Mouse (Mus musculus) kidney, embryonic 16.5 days (tissue): Measurements from ENCODE around the gene Ckmt2. TPM values are rescaled to one million over a fixed set of nuclear protein-coding genes. Genes with fewer than 3 reads are reported as not detected.

ENCODE experiments used
- ATAC-seq: fragments of 200-750 bp; cut with Nextera tagmentation; 2 replicates; pipeline ENCODE4 v1.8.0; 2017; ENCODE audit warnings: moderate TSS enrichment; ENCODE audit not compliant: low FRiP score, low TSS enrichment
- H3K27ac ChIP-seq: fragments of 300-500 bp; sonication (generic); 2 replicates; pipeline ENCODE4 v1.5.1; 2014; ENCODE audit warnings: low read length
- H3K27me3 ChIP-seq: fragments of 300-500 bp; sonication (generic); 2 replicates; pipeline ENCODE4 v1.6.1; 2014; ENCODE audit warnings: low read length, control low read depth, mixed read lengths; ENCODE audit not compliant: insufficient read depth
- H3K36me3 ChIP-seq: fragments of 300-500 bp; sonication (generic); 2 replicates; pipeline ENCODE4 v1.6.1; 2014; ENCODE audit warnings: low read length, control low read depth, mixed read lengths; ENCODE audit not compliant: insufficient read depth
- H3K4me1 ChIP-seq: fragments of 300-500 bp; sonication (generic); 2 replicates; pipeline ENCODE4 v1.6.1; 2014; ENCODE audit warnings: low read length, control low read depth, mixed read lengths; ENCODE audit not compliant: insufficient read depth
- H3K4me2 ChIP-seq: fragments of 300-500 bp; sonication (generic); replicated peaks from 2 replicates; pipeline ENCODE4 v1.6.1; 2014; ENCODE audit warnings: low read depth, low read length
- H3K4me3 ChIP-seq: fragments of 300-500 bp; sonication (generic); 2 replicates; pipeline ENCODE4 v1.5.1; 2014; ENCODE audit warnings: mild to moderate bottlenecking, low read length
- H3K9ac ChIP-seq: fragments of 300-500 bp; sonication (generic); replicated peaks from 2 replicates; pipeline ENCODE4 v1.6.1; 2014; ENCODE audit warnings: low read length
- H3K9me3 ChIP-seq: fragments of 300-500 bp; sonication (generic); 2 replicates; pipeline ENCODE4 v1.6.1; 2016; ENCODE audit warnings: low read length, control low read depth
- WGBS: fragments of 180-500 bp; shearing (Covaris S2); extraction: QIAGEN DNeasy Blood & Tissue Kit; methylation state at CpG from one replicate; pipeline ENCODE4 v1.1.7; 2014; 5-methylcytosine and 5-hydroxymethylcytosine counted together
- polyA plus RNA-seq: library from polyadenylated mRNA; unstranded; fragments of >200 nt; fragmentation: Nextera tagmentation; extraction: Ambion mirVana; gene quantifications from 2 replicates; pipeline ENCODE4 v1.2.1, GENCODE M21; 2015

Gene Ckmt2
- 0.37 and 0.46 TPM in 2 replicates for polyA plus RNA-seq

DNA sequence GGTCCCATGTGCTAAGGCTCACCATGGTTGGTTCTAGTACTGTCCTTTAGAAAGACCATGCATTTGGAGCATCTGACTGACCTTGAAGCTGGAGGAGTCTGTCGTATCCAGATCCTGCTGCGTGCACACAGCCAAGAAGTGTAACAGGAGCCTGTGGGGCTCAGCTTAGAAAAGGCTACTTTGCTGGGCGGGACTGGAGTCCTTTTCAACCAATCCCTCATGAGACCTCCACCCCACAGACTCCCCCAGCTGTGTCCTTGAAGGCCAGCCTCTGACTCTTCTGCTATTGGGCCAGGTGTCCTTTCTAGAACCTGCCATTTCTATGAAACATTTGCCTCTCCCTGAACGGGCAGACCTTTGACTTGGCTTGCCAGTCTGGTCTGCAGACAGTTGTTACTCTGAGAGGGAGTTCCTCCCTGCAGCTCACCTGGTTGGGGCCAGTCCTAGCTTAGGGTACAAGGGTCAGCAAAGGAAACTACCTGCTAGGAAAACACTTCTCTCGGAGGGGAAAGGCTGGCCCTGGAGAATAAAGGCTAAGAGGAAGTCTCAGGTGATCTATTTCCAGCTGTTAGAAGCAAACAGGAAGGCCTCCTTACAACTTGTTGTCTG lies at the start of gene Ckmt2:
Gene Ckmt2 (minus strand): TSS at position 145 of the 609 bp plus-strand sequence.
- H3K9ac ChIP-seq, result no peak within 1 kb of the TSS
- H3K36me3 ChIP-seq, result no peaks in the 10 kb centered on the region
- no peak within 1 kb of the TSS for H3K4me2 ChIP-seq
- H3K4me3 ChIP-seq, result no peak within 1 kb of the TSS
- no peaks in the 10 kb centered on the region for H3K4me1 ChIP-seq
- 52% methylated on average over 5 of the region's 5 CpGs for WGBS
- H3K9me3 ChIP-seq, result no peaks in the 10 kb centered on the region
- no peak for ATAC-seq
- no peaks in the 10 kb centered on the region for H3K27me3 ChIP-seq
- H3K27ac ChIP-seq, result no peak within 1 kb of the TSS

DNA sequence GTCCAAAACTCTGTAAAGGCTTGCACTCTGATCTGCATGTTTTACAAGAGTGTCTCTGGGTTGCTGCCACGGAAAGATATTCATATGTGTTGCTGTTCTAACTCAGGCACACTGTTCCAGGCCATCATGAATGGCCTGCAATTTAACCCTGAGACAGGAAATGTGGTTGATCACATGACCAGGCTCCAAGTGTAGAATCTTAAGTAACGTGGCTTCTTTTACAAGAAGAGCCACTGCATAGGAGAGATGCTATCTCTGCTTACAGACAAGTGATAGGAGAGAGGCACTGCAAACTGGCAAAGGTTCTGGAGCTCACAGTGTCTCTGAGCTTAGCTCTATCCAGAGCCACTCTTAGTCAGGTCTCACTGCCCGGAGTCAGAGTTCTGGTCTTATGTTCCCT lies 44.3 kb upstream of the Ckmt2 start:
- no peak overlapping the region for H3K27ac ChIP-seq
- no peaks in the 10 kb centered on the region for H3K9me3 ChIP-seq
- ATAC-seq, result no peak
- no peaks in the 10 kb centered on the region for H3K27me3 ChIP-seq
- 68% methylated on average over 3 of the region's 3 CpGs for WGBS
- H3K4me3 ChIP-seq, result no peak overlapping the region
- H3K36me3 ChIP-seq, result no peaks in the 10 kb centered on the region
- H3K4me2 ChIP-seq, result no peak overlapping the region
- no peak overlapping the region for H3K9ac ChIP-seq
- no peaks in the 10 kb centered on the region for H3K4me1 ChIP-seq

DNA sequence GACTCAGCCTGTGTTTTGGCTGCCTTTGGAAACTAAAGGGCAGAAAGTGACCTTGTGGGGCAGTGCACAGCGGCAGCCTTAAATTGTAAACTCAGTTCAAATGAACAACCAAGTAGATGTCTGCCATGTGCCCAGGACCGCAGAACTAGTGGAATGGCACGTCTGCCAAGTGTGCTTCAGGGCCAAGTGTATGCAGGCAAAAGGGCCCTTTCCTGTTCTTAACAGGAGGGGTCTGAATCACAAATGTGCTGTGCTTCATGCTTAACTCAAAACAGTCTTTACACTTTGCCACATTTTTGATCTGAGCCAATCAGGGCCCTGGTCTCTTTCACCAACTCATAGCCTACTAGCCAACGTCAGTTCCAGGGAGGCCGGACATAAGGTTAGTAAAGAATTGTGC lies 42.1 kb upstream of the Ckmt2 start:
- no peak overlapping the region for H3K27ac ChIP-seq
- H3K27me3 ChIP-seq, result no peaks in the 10 kb centered on the region
- no peak overlapping the region for H3K4me2 ChIP-seq
- no peak overlapping the region for H3K9ac ChIP-seq
- no peak for ATAC-seq
- WGBS, result 87% methylated on average over 5 of the region's 5 CpGs
- H3K4me1 ChIP-seq, result 0 out of 2 replicates have a peak, but pooled peaks cover 2% of the 10 kb centered on the region
- H3K9me3 ChIP-seq, result no peaks in the 10 kb centered on the region
- H3K4me3 ChIP-seq, result no peak overlapping the region
- H3K36me3 ChIP-seq, result no peaks in the 10 kb centered on the region

DNA sequence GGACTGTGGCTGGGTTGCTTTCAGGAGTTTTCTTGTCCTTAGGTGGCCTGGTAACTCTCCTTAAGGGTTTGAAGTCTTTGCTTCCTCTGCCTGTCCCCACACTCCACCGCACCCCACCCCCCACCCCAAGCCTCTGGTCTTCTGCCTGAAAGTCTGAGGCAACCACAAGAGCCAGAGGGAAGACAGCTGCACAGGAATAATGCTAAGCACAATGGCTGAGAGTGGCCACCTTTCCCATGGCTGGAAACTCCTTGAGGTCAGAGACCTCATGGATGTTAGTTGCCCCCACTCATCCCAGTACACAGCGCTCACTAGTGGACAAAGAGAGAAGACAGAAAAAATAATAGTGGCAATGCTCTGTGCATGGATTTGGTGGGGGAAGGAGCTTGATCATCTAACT lies 41.1 kb upstream of the Ckmt2 start:
- H3K36me3 ChIP-seq, result no peaks in the 10 kb centered on the region
- no peaks in the 10 kb centered on the region for H3K9me3 ChIP-seq
- WGBS, result 89% methylated on average over 2 of the region's 2 CpGs
- no peak overlapping the region for H3K4me3 ChIP-seq
- no peak overlapping the region for H3K9ac ChIP-seq
- 0 out of 2 replicates have a peak, but pooled peaks cover 2% of the 10 kb centered on the region for H3K4me1 ChIP-seq
- H3K27ac ChIP-seq, result no peak overlapping the region
- no peak for ATAC-seq
- H3K27me3 ChIP-seq, result no peaks in the 10 kb centered on the region
- H3K4me2 ChIP-seq, result no peak overlapping the region

DNA sequence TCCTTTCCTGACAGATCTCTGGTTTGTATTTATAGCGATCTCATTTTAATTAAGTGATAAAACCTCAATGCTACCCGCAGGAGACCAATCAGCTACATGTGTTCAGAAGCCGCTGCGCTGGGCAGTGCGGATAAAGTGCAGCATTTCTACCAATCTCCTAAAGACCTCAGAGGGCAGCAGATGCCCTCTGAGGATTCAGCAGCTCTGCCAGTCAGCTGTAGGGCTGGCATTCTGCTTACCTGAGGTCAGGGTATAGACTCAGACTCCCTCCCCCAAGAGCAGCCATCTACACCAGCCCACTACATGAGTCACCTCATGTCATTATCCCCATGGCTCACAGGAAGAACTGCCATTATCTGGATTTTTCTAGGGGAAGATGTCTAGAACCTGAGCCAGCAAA lies 39.6 kb upstream of the Ckmt2 start:
- Histone ChIP-seq H3K4me2 (no peak overlapping the region), H3K9me3 (no peaks in the 10 kb centered on the region), H3K4me1 (0 out of 2 replicates have a peak, but pooled peaks cover 2% of the 10 kb centered on the region), H3K27ac (no peak overlapping the region), H3K9ac (no peak overlapping the region), H3K27me3 (no peaks in the 10 kb centered on the region), H3K36me3 (no peaks in the 10 kb centered on the region), H3K4me3 (no peak overlapping the region)
- peak; percentile 37; the same call in 1 of the 2 replicates for ATAC-seq
- WGBS, result 86% methylated on average over 5 of the region's 5 CpGs

DNA sequence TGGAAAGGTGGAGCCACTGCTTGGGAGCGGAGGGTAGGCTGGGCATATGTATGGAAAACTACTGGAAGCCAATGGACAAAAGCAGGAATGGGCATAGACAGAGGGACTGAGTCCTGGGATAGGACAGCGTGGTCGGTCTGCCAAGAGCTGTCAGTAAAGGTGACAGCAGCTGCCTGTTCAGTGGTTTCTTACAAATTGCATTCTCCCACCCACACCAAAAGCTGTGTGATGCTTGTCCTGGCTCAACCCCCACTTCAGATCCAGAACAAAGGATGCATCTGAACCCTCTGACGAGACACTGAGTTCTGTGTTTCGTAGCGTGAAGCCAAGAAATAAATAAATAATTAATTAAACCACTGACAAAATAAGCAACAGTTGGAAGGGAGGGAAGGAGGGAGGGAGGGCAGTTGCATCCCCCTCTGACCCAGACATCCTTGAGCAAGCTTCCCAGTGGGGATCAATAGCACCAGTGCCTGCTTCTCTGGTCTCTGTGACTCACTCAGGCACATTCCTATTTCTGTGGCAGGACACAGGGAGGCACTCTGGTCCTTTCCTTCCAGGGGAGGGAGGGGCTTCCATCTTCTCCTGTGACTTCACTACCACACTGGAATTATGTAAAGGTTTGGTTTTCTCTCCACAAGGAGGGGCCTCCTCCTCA lies 39.0 kb upstream of the Ckmt2 start:
- Histone ChIP-seq H3K27ac (no peak overlapping the region), H3K9ac (no peak overlapping the region), H3K27me3 (no peaks in the 10 kb centered on the region), H3K4me2 (no peak overlapping the region), H3K4me1 (0 out of 2 replicates have a peak, but pooled peaks cover 2% of the 10 kb centered on the region), H3K36me3 (no peaks in the 10 kb centered on the region), H3K4me3 (no peak overlapping the region), H3K9me3 (no peaks in the 10 kb centered on the region)
- ATAC-seq, result peak; percentile 61; the same call in 1 of the 2 replicates
- WGBS, result 68% methylated on average over 6 of the region's 6 CpGs

DNA sequence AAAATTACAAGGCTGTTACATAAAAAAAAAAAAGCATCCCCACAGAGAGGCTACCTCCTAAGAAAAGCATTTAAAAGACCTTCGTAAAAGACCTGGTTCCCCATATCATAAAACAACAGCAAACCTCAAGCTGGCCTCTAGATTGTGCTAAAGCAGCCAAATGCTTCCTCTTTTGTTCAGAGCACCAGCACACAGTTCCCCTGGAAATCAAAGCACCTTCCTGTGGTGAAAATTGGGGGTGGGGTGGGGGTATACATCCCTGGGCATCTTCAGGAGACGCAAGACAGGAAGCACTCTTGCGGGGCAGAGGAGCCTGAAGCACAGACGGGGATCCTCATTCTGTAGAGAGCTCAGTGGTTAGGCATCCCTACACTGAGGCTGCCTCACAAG lies 38.5 kb upstream of the Ckmt2 start:
- Histone ChIP-seq H3K9ac (no peak overlapping the region), H3K27me3 (no peaks in the 10 kb centered on the region), H3K36me3 (no peaks in the 10 kb centered on the region), H3K4me3 (no peak overlapping the region), H3K4me2 (no peak overlapping the region), H3K9me3 (no peaks in the 10 kb centered on the region), H3K27ac (no peak overlapping the region), H3K4me1 (0 out of 2 replicates have a peak, but pooled peaks cover 2% of the 10 kb centered on the region)
- WGBS, result 41% methylated on average over 4 of the region's 4 CpGs
- ATAC-seq, result no peak

DNA sequence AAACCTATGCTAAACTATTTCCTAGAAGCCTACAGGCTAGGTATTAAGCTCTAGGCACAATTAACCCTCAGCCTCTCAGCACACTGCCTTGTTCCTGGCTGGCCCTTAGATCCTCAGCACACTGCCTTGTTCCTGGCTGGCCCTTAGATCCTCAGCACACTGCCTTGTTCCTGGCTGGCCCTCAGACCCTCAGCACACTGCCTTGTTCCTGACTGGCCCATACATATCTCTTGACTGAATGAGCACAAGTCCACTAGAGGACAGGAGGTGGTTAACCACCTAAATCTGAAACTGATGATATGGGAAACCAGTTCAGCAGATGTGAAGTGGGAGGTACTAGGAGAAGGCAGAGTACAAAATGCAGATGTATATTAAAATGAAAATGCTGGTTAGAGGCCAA lies 35.0 kb upstream of the Ckmt2 start:
- Histone ChIP-seq H3K4me3 (no peak overlapping the region), H3K4me2 (no peak overlapping the region), H3K36me3 (no peaks in the 10 kb centered on the region), H3K4me1 (0 out of 2 replicates have a peak, but pooled peaks cover 2% of the 10 kb centered on the region), H3K9me3 (no peaks in the 10 kb centered on the region), H3K27me3 (no peaks in the 10 kb centered on the region), H3K9ac (no peak overlapping the region), H3K27ac (no peak overlapping the region)
- no peak for ATAC-seq

DNA sequence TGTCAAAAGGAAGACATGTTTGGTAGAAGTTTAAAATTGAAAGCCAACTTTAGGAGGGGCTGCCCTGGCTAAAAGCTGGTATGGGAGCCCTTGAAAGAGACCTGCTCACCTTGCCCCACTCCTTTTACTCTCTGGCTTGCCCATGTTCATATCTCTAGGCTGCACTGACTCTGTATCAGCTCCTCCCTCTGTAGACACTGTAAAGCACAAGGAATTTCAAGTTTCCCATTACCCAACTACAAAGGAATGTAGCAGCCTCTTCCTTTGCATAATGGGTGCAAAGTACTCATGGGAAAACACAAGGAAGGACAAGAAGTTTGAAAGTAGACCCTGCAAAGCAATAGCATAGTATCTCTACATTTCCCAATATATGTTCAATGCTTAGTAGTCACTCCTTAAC lies 34.5 kb upstream of the Ckmt2 start:
- H3K27me3 ChIP-seq, result no peaks in the 10 kb centered on the region
- no peak overlapping the region for H3K27ac ChIP-seq
- H3K4me3 ChIP-seq, result no peak overlapping the region
- no peak overlapping the region for H3K4me2 ChIP-seq
- no peaks in the 10 kb centered on the region for H3K36me3 ChIP-seq
- no peak overlapping the region for H3K9ac ChIP-seq
- ATAC-seq, result peak; percentile 68
- H3K4me1 ChIP-seq, result 0 out of 2 replicates have a peak, but pooled peaks cover 2% of the 10 kb centered on the region
- no peaks in the 10 kb centered on the region for H3K9me3 ChIP-seq
